Mouse (Mus musculus): ENCODE measurements around the gene Rbm18. TPM values are rescaled to one million over a fixed set of nuclear protein-coding genes. Genes with fewer than 3 reads are reported as not detected.

Gene Rbm18
- total and polyA plus RNA-seq, 2 experiments from 2014 or later: 53.4 to 60.5 TPM

DNA sequence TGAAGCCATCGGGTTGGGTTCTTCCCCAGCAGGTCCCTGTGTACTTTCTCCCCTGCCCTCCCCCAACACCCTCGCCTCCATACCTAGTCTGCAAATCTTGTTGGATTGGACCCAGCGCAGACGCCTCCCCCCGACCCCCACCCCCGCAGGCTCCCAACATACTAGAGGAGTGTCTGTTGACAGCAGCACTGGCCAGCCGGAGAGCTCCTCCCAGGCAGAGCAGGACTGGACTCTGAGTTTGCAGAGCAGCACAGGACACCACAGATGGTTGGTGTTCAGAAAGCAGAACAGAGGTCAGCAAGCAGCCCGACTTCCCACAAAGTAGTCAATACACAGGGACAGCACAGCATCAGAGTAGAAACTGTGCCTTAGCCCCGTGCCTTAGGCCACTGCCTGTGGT lies 55.1 kb downstream of the Rbm18 start:
- ATAC-seq (ENCODE audit: insufficient read depth, low read depth) (no peak; the same call in 1 of the 2 replicates), DNase-seq (ENCODE audit: low spot score) (no peak)
- Histone ChIP-seq H3K4me3 (ENCODE audit: low read depth, low read length) (no peak overlapping the region), H3K4me1 (ENCODE audit: control insufficient read depth, insufficient read depth) (no peaks in the 10 kb centered on the region; the same call in 1 of the 2 replicates), H3K36me3 (replicated peaks; ENCODE audit: control insufficient read depth, insufficient read depth, low read length) (no peaks in the 10 kb centered on the region), H3K9ac (replicated peaks; ENCODE audit: low read depth, low read length) (no peak overlapping the region), H3K4me2 (ENCODE audit: low read depth, low read length) (no peak overlapping the region), H3K27ac (ENCODE audit: low read depth) (no peak overlapping the region), H3K27me3 (ENCODE audit: control insufficient read depth, insufficient read depth, low read length) (0 out of 2 replicates have a peak, but pooled peaks cover 11% of the 10 kb centered on the region), H3K9me3 (replicated peaks; ENCODE audit: control insufficient read depth, low read length) (no peaks in the 10 kb centered on the region)
- WGBS: 18% methylated on average over 9 of the region's 9 CpGs
- TF ChIP-seq CTCF (IDR thresholded peaks at IDR 0.05; ENCODE audit: low read depth) (no peak), EP300 (IDR thresholded peaks at IDR 0.05; ENCODE audit: low read depth) (no peak)

DNA sequence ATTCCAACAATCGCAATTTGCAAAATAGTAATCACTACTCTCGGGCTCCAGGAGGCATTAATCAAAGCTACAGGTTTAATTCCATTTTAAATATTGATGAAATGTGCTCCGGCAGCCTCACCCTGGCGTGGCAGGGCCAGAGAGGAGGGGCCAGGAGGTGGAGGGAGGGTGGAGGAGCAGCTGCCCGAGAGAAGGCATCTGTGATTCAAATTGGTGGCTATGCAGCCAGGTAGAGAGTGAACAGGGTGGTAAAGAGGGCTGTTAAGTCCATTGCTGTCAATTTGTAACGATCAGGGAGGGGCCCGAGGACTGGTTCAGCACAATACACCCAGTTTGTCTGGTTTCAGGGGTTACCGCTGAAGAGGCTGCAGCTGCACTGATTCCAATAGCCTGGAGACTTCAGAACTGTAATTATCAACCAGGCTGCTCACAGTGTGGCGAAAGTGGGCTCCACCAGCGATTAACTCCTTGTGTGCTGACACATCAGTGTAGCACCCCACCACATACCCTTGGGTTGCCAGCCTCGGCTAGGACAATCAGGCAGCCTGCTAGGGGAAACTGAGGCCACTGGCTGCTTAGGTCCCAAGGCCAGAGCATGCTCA lies 59.3 kb downstream of the Rbm18 start:
- no peaks in the 10 kb centered on the region for H3K36me3 ChIP-seq (replicated peaks; ENCODE audit: control insufficient read depth, insufficient read depth, low read length)
- no peak overlapping the region for H3K27ac ChIP-seq (ENCODE audit: low read depth)
- H3K27me3 ChIP-seq (ENCODE audit: control insufficient read depth, insufficient read depth, low read length): 0 out of 2 replicates have a peak, but pooled peaks cover 4% of the 10 kb centered on the region
- WGBS: 30% methylated on average over 11 of the region's 11 CpGs
- H3K9ac ChIP-seq (replicated peaks; ENCODE audit: low read depth, low read length): no peak overlapping the region
- TF ChIP-seq CTCF (IDR thresholded peaks at IDR 0.05; ENCODE audit: low read depth) (no peak), EP300 (IDR thresholded peaks at IDR 0.05; ENCODE audit: low read depth) (no peak)
- no peaks in the 10 kb centered on the region for H3K9me3 ChIP-seq (replicated peaks; ENCODE audit: control insufficient read depth, low read length)
- no peaks in the 10 kb centered on the region for H3K4me1 ChIP-seq (ENCODE audit: control insufficient read depth, insufficient read depth)
- H3K4me3 ChIP-seq (ENCODE audit: low read depth, low read length): no peak overlapping the region
- H3K4me2 ChIP-seq (ENCODE audit: low read depth, low read length): no peak overlapping the region
- DNase-seq (ENCODE audit: low spot score) (no peak), ATAC-seq (ENCODE audit: insufficient read depth, low read depth) (no peak)

DNA sequence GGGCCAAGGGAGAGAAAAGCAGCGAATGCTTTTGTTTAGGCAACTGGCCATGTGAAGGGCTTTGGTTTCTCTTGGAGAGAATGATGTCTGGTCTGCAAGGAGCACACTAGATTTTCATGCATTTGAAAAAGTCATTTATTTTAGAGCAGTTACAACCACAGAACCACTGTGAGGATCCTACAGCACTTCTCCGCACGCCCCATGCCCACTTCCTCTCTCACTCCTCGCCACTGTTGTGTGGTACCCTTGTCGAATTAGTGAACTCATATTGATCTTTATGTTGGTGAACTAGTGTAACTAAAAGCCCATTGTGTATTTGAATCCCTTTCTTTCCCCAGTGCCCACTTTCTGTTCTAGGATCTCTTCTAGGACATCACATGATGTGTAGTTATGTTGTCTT lies 61.4 kb downstream of the Rbm18 start:
- H3K27ac ChIP-seq (ENCODE audit: low read depth): no peak overlapping the region
- 0 out of 2 replicates have a peak, but pooled peaks cover 4% of the 10 kb centered on the region for H3K27me3 ChIP-seq (ENCODE audit: control insufficient read depth, insufficient read depth, low read length)
- H3K9ac ChIP-seq (replicated peaks; ENCODE audit: low read depth, low read length): no peak overlapping the region
- H3K4me1 ChIP-seq (ENCODE audit: control insufficient read depth, insufficient read depth): no peaks in the 10 kb centered on the region
- TF ChIP-seq EP300 (IDR thresholded peaks at IDR 0.05; ENCODE audit: low read depth) (no peak), CTCF (IDR thresholded peaks at IDR 0.05; ENCODE audit: low read depth) (no peak)
- DNase-seq (ENCODE audit: low spot score): no peak
- no peak overlapping the region for H3K4me2 ChIP-seq (ENCODE audit: low read depth, low read length)
- H3K4me3 ChIP-seq (ENCODE audit: low read depth, low read length): no peak overlapping the region
- 79% methylated on average over 5 of the region's 5 CpGs for WGBS
- no peaks in the 10 kb centered on the region for H3K9me3 ChIP-seq (replicated peaks; ENCODE audit: control insufficient read depth, low read length)
- H3K36me3 ChIP-seq (replicated peaks; ENCODE audit: control insufficient read depth, insufficient read depth, low read length): no peaks in the 10 kb centered on the region
- no peak for ATAC-seq (ENCODE audit: insufficient read depth, low read depth)

DNA sequence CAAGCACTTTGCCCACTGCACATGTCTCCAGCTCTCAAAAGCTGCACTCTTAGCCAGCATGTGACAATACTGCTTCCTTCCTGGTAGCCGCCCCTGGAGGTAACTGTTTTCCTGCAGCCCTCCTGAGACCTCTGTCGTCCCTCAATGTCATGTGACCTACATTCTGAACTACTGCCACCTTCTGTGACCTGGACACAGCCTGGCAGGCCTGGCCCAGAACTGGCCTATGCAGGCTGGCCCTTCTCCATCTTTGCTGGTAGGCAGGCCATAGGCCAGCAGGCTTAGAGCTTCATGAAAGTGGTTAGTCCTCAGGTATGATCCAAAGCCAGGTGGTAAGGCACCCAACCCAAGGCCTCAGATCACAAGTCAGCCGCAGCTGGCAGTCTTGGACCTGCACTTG lies 62.8 kb downstream of the Rbm18 start:
- Histone ChIP-seq H3K4me1 (ENCODE audit: control insufficient read depth, insufficient read depth) (no peaks in the 10 kb centered on the region), H3K4me2 (ENCODE audit: low read depth, low read length) (no peak overlapping the region), H3K27me3 (ENCODE audit: control insufficient read depth, insufficient read depth, low read length) (0 out of 2 replicates have a peak, but pooled peaks cover 4% of the 10 kb centered on the region), H3K36me3 (replicated peaks; ENCODE audit: control insufficient read depth, insufficient read depth, low read length) (no peaks in the 10 kb centered on the region), H3K27ac (ENCODE audit: low read depth) (no peak overlapping the region), H3K9me3 (replicated peaks; ENCODE audit: control insufficient read depth, low read length) (no peaks in the 10 kb centered on the region), H3K9ac (replicated peaks; ENCODE audit: low read depth, low read length) (no peak overlapping the region), H3K4me3 (ENCODE audit: low read depth, low read length) (no peak overlapping the region)
- no peak for TF ChIP-seq EP300 (IDR thresholded peaks at IDR 0.05; ENCODE audit: low read depth)
- no peak for TF ChIP-seq CTCF (IDR thresholded peaks at IDR 0.05; ENCODE audit: low read depth)
- ATAC-seq (ENCODE audit: insufficient read depth, low read depth): no peak
- no peak for DNase-seq (ENCODE audit: low spot score)
- 50% methylated on average over 3 of the region's 3 CpGs for WGBS

DNA sequence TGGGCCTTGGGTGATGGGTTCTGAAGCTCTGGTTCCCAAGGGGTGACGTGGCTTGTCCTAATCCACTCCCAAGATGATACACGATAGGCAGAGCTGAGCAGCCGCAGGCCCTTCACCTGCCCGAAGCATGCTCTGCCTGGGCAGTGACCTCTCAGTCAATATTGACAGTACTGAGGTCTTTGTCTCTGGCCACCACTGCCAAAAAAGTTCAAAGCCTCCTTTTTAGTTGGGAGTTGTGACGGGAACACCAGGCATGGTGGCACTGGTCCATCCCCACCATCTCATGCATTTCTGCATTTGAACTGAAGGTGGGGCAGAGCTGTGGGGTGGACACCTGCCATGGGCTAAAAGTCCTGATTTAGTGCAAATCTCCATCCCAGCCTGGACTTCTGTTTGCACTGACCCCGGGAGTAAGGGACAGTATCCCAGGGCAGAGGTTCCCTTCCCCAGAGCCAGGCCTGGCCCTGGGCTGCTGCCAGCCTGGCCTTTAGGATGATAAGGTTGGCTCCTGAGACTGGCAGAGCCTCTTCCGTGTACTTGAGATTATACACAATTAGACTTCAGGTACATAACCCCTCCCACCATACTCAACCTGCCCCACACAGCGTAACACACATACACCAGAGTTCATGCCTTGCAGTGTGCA lies 64.8 kb downstream of the Rbm18 start:
- Histone ChIP-seq H3K4me1 (ENCODE audit: control insufficient read depth, insufficient read depth) (no peaks in the 10 kb centered on the region), H3K4me2 (ENCODE audit: low read depth, low read length) (no peak overlapping the region), H3K27me3 (ENCODE audit: control insufficient read depth, insufficient read depth, low read length) (no peaks in the 10 kb centered on the region), H3K4me3 (ENCODE audit: low read depth, low read length) (no peak overlapping the region), H3K27ac (ENCODE audit: low read depth) (no peak overlapping the region), H3K9ac (replicated peaks; ENCODE audit: low read depth, low read length) (no peak overlapping the region), H3K9me3 (replicated peaks; ENCODE audit: control insufficient read depth, low read length) (no peaks in the 10 kb centered on the region), H3K36me3 (replicated peaks; ENCODE audit: control insufficient read depth, insufficient read depth, low read length) (no peaks in the 10 kb centered on the region)
- WGBS: 75% methylated on average over 8 of the region's 8 CpGs
- TF ChIP-seq EP300 (IDR thresholded peaks at IDR 0.05; ENCODE audit: low read depth): no peak
- DNase-seq (ENCODE audit: low spot score): no peak
- no peak; the same call in 1 of the 2 replicates for ATAC-seq (ENCODE audit: insufficient read depth, low read depth)

Measured in heart, postnatal 0 days (tissue).